Mouse (Mus musculus): Measurements from ENCODE around the gene Vsir. TPM values are rescaled to one million over a fixed set of nuclear protein-coding genes. Genes with fewer than 3 reads are reported as not detected.

The Vsir gene
- total RNA-seq, 2 experiments from 2014 or later = 57.9 to 143 TPM

DNA sequence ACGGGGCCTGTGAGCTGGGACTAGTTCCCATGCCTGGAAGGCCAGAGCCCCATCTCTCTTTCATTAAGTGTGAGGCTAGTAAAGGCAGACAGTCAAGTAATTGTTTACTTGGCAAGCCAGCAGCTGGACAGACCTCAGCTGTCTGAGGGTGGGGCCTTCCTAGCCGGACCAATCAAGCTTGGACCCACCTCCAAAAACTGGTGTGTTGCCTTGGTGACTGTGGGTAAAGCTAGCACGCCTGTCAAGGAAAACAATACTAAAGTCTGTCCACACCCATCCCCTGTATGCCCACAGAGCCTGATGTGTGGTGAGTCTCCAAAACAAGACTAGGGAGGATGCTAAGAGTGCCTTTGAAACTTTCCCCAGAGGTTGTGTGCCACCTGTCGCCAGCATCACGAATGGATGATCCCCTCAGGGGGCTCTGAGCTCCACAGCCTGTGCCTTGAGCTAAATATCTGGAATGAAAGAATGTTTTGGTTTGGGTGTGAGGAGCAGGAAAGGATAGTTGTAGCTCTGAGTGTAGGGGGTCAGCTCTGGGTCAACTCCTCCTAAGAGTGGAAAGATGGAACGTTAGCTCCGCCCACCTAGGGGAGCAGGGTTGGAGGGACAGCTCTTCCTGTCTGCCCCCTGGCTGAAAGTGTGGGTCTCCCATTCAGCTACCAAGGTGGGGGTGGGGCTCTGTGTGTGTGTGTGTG, 5.3 kb downstream of the Vsir start:
- ATAC-seq (replicated peaks; ENCODE audit: poor library complexity, severe bottlenecking) = peak; percentile 24

DNA sequence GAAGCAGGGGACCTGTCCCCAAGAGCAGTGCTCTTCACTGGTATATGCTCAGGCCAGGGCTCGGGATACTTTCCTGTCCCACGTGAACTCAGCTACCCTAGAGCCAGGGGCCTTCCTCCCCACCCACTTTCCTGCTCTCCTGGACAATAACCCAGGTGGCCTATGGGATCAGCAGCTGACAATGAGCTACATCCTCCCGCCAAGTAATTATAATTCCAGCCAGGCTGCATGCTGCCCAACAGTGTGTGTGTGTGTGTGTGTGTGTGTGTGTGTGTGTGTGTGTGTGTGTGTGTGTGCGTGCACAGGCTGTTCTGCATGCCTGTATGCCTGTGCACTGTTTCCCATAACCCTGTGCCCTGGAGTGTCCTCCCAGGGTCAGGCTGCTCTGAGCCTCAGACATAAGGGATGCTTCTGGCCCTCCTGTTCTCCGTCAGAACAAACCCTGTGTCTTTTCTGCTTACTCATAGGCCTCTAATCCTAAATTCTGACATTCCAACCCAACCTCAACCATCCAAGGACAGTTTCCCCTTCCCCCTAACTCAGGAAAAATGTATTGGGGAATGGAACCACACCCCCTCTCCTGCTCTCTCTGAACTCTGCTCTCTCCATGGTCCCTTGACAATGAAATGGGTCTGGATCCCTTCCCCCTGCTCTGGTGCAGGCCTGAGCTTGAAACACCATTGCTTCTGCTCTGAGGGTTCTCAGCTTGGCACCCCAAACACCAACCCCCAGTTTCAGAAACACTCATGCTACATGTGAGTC, 6.8 kb downstream of the Vsir start:
- ATAC-seq (replicated peaks; ENCODE audit: poor library complexity, severe bottlenecking) = no peak

DNA sequence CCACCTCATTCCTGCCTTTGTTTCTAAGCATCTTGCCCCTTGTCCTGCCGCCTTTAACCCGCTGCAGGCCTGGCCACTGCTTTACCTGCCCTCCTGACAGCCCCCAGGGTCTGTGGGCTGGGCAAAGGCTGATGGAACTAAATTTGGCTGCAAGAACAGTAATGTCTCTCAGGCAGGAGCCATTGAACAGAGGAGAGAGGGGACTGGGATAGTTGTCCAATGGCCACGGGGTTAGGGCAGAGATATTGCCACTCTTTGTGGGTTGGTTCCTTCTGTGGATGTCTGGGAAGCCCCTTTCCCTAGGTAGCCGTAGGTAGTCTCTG, 7.3 kb downstream of the Vsir start:
- ATAC-seq (replicated peaks; ENCODE audit: poor library complexity, severe bottlenecking) = no peak

DNA sequence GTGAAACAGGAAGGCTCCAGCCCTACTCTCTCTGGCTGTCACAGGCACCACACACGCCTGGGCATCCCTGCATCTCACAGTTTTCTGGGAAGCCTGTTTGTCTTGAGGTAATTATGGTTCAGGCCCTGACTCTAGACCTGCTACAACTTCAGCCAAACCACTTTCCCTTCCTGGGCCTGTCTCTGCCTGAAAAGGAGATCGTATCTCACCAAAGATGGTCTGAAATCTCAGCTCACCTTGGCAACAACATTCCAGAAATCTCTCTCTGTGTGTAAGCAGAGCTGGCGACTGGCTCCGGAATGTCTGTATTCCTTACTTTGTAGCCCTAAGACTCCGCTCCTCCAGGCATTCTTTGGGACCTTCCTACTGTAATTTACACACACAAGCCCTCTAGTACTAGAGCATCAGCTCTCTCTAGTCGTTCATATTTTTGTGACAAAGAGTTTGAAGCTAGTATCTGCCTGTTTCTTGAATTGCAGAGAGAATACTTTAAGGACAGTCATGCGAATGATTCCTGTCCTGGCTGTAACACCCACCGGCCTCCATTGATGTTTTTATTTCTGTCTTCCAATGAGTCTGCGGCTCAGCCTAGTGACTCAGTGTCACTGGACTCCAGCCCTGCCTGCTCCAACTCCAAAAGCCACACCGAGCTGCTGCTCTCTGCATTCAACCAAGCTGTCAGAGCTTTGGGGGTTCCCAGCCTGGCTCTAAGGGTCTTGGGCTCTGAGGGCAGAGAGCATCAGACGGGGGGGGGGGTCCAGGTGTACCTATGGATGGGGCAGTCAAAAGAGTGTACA, 8.4 kb downstream of the Vsir start:
- no peak for ATAC-seq (replicated peaks; ENCODE audit: poor library complexity, severe bottlenecking)

DNA sequence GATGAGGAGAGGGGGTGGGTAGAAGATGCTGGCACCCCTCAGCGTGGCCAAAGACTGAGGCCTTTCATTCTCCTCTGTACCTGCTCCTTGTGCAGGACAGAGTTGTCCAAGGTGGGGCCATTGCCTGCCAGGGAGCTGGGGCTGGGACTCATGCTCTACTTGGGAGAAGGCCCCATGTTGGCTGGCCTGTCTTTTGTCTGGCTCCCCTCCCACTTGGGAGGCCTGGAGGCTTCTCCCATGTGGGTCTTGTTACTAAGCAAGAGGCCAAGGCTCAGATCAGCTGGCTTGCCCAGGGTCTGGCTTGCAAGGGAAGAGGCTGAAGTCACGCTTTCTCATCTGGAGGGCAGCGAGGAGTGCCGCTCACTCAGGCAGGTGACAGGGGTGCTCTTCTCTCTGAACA, 10.8 kb downstream of the Vsir start:
- ATAC-seq (replicated peaks; ENCODE audit: poor library complexity, severe bottlenecking) = no peak

DNA sequence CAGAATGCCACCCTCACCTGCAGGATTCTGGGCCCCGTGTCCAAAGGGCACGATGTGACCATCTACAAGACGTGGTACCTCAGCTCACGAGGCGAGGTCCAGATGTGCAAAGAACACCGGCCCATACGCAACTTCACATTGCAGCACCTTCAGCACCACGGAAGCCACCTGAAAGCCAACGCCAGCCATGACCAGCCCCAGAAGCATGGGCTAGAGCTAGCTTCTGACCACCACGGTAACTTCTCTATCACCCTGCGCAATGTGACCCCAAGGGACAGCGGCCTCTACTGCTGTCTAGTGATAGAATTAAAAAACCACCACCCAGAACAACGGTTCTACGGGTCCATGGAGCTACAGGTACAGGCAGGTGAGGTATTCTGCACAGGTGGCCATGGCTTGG, 11.2 kb downstream of the Vsir start:
- no peak for ATAC-seq (replicated peaks; ENCODE audit: poor library complexity, severe bottlenecking)

DNA sequence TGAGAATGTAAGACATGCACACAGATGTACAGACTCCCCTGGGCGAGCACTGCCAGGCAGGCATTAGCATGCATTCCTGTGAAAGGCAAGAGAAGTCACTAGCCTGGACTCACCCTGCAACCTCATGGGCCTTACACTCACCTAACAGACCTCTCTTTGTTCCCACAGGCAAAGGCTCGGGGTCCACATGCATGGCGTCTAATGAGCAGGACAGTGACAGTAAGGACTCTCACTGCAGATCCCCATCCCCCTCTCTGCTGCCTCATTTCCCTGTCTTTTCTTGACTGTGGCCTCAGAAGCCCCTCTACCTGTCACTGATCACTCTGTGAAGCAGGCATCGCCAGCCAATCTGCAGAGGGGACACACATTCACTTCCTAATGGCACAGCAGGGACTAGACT, 12.1 kb downstream of the Vsir start:
- no peak for ATAC-seq (replicated peaks; ENCODE audit: poor library complexity, severe bottlenecking)

DNA sequence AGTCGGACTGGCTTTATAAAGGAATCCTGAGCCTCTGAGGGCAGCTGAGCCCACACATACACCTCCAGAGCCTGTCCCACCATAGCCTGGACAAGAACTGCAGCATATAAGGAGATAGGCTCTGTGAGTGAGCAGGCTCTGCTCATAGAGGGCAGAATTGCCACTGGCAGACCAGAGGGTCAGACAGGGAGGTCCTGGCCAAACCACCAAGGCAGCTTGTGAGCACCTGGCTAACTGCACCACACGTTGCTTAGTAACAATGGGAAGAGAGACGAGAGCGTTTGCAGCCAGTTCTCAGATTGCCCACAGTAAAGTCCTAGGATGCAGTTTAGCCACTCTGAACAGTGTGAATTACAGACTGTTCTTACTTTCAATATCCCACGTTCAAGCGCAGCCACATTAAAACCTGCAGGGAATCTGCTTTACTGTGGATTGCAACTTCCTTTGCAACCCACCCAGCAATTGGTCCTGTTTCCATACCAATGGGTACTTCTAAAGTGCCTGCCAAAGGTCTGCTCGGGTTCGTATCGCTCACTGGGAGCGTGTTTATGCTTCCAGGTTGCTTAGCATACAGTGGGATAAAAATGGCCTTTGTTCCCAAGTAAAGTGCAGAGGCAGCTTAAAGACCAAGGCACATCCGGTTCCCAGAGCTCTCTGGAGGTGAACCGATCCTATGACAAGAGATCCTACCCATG, 15.1 kb downstream of the Vsir start:
- ATAC-seq (replicated peaks; ENCODE audit: poor library complexity, severe bottlenecking) = no peak

DNA sequence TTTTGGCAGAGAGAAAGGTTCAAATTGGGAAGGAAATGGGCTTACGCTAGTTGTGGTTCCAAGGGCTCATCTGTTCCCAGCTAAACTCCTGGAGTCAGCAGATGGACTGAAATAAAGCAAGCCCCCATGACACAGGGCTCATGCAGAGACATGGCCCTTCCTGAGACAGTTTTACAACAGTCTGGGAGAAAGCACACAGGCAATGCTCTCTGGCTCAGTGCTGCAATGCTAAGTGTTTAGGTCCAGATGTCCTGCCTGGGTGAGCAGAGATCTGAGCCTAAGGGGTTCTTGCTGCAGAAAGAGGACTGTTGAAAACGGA, 15.6 kb downstream of the Vsir start:
- peak; percentile 24; the same call in 1 of the 2 replicates for ATAC-seq (replicated peaks; ENCODE audit: poor library complexity, severe bottlenecking)

DNA sequence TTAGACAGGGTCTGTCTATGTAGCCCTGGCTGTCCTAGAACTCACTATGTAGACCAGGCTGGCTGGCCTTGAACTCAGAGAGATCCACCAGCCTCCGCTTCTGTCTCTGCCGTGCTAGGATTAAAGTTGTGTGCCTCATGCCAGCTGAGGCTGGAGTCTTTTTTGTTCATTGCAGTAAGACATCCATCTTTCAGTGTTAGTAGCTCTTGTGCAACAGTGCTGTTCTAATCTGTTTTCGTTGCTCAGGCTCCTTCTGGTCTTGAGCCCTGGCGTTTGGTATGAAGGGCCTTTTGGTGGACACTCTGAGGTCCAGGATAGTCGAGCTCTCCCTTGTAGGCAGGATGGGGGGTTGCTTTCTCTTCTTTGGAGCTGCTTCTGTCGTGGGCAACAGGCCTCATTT, 16.8 kb downstream of the Vsir start:
- no peak for ATAC-seq (replicated peaks; ENCODE audit: poor library complexity, severe bottlenecking)

DNA sequence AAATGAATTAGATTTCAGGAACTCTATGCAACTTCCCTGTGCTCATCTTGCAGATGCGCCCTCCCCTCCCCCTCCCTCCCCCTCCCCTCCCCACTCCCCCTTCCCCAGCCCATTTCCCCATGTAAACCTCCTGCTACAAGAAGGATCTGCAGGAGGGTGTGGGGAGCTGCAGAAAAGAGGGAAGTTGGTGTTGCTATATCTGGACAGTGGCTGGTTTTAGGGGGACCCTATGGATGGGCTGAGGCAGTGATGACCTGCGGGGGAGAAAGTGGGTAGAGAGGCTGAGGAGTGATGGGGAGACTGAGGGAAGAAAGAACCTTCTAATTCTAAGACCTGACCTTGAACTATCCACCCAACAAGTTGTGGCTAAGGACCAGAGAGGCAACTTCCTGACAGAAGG, 20.5 kb downstream of the Vsir start:
- peak; percentile 44 for ATAC-seq (replicated peaks; ENCODE audit: poor library complexity, severe bottlenecking)

DNA sequence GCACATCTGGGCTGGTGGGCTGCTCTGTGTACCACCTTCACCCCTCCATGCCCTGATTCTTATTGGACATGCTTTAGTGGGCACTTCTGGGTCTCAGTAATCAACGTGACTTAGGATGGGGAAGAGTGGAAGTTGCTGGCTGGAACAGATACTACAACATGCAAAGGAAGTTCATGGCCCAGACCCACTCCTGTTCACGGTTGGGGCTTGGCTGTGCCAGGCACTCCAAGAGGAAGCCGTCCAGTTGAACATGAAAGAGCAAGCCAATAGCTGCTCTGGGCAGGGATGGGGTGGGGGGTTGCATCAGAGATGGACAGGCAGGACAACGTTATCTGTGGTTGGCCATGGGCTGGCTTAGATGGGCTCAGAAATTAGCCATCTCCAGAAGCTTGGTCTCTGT, 21.3 kb downstream of the Vsir start:
- ATAC-seq (replicated peaks; ENCODE audit: poor library complexity, severe bottlenecking) = 0 out of 2 replicates have a peak, but pooled peaks have one; percentile 5

DNA sequence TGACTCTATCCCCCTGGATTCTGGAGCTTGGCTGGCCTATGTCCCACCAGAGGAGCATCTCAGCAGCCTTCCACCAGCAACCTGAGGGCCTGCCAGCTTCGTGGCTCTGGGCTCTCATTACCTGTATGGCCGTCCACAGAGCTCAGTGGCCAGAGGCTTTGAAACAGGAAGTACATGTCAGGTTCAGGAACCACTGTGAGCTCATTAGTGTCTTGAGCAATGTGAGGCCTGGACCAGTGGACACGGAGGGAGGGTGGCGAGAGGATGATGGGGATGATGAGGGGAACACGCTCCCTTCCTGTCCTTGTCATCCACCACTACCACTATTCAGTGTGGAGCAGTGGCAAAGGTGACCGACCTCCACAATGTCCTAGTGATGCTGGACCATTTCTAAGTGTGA, 22.8 kb downstream of the Vsir start:
- peak; percentile 52 for ATAC-seq (replicated peaks; ENCODE audit: poor library complexity, severe bottlenecking)

DNA sequence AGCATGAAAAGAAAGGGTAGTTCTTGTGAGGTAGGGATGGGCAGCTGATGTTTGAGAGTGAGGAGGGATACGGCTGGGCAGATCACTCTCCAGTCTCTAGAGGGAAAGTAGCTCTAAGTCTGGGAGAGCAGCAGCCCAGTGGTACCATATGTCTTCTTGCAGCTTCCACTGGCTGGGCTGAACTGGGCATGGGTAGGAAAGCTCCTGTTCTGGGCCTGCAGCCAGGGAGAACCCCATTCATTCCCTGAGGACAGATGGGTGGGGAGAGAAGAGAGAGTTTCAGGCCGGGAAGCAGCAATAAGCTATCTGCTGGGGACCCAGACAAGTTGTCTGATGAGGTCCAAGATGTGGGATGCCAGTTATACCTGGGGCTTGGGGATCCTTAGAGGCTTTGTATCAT, 23.4 kb downstream of the Vsir start:
- no peak for ATAC-seq (replicated peaks; ENCODE audit: poor library complexity, severe bottlenecking)

DNA sequence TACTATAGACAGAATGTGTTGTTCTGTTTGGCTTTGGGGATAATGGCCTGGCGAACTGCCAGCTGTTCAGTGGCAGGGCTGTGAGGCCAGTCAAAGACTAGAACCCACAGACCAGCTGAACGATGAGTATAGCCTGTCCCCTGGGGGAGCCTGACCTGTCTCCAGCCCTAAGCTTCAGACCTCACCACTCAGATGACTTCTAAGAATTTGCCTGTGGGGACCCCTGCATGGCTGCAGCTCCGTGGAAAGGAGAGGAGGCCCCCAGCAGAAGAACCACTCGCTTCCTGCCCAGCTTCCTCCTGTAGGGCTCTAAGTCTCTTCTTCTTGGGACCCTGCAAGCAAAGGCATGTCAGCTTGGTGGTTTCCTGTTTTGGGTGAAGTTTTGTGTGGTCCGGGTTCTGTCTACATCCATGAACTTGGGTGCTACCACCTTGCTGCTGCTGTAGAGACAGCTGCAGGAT, 24.0 kb downstream of the Vsir start:
- ATAC-seq (replicated peaks; ENCODE audit: poor library complexity, severe bottlenecking) = peak; percentile 15

DNA sequence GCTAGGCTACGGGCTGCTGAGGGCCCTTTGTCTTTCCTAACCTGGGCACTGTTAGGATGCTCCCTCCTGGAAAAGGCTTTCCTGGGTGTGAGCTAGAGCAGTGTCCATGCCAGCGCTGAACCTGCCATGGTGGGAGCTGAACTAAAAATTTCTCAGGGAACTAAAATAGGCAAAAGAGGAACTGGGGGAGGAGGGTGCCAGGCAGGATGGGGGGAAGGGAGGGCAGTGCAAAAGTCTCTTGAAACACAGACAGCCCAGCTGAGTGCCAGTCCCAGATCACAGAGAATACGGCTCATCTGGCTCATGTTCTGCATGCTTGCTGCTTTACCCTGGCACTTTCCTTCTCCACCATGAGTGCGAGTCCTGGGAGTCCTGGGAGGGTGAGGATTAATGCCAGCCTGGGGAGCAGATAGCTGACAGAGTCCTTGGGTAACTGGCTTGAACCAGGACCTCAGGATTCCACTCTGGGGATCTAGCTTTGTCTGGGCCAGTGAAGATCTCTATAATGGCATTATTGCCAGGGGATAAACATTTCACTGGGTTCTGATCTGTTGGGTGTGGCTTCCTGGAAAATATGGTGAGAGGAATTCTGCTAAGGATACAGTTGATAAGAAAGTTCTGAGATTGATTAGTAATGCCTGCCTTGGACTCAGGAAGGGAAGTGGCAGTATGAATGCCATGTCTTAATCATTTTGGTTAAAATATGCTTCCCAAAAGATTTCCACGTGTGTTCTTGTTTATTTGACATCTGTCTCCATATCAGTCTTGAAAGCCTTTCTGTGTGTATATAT, 25.1 kb downstream of the Vsir start:
- peak; percentile 35 for ATAC-seq (replicated peaks; ENCODE audit: poor library complexity, severe bottlenecking)

DNA sequence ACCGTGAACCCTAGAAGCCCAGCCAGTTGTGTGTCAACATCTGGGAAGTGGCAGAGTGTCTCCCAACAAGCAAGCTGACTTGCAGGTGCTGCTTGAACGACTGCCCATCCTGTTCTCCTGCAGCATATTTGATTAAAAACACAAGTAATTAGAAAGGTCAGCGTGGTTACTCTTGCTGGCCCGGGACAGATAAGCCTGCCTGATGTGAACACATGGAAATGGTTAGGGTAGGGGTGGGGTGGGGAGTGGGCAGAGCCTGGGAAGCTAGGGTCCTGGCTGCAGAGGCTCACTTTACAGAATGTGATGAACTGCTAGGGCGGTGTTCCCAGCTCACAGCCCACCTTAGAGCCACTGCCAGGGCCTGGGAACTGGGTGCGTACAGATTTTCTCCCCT, 26.9 kb downstream of the Vsir start:
- no peak for ATAC-seq (replicated peaks; ENCODE audit: poor library complexity, severe bottlenecking)

DNA sequence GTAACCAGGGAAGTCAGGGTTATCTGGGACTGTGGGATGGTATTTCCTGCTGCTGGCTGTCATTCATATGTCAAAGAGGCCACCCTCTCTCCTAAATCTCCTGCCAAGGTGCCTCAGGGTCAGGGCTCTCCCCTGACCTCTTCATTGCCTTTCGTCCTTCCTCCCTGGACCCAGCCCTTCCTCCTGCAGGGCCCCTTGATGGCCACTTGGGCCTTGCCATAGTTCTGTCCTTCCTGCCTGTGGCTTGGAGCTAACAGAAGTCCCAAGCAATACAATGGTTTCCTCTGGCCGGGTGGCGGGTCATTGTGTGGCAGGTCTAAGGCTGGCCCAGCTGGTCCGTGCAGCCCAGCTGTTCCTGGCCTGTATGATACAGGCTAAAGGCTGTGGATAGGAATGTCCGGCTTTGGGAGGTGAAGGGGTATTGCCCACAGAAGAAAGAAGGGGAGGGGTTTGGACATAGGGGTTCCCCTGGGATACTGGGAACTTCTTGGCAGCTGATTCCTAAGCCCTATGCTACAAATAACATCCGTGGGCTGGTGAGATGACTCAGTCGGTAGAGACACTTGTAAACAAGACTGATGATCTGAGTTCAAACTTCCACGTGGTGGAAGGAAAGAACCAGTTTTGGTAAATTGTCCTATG, 27.4 kb downstream of the Vsir start:
- ATAC-seq (replicated peaks; ENCODE audit: poor library complexity, severe bottlenecking) = no peak

DNA sequence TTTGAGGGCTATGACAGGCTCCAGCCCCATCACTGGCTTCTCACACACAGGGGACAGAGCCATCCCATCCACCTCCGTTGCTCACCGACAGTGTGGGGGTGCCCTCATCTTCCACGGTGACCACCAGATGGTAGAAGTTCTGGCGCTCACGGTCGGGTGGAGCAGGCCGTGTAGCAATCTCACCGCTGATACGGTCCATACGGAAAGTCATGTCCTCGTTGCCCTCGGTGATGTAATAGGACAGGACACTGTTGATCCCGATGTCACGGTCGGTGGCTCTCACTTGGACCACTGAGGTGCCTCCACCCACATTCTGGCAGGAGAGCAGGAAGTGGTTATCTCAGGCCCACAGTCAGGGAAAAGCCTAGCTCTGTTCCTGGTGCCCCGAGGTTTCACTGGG, 30.1 kb downstream of the Vsir start:
- peak; percentile 13; the same call in 1 of the 2 replicates for ATAC-seq (replicated peaks; ENCODE audit: poor library complexity, severe bottlenecking)
